Mouse (Mus musculus): ENCODE results near the gene Hspa2. TPM values are rescaled to one million over a fixed set of nuclear protein-coding genes. Genes with fewer than 3 reads are reported as not detected.

The Hspa2 gene
- polyA plus RNA-seq, 1 experiment from 2014 or later: 8.7 TPM

GRCm38 (mm10) chr12:76444862-76445261 lies 40.9 kb downstream of the Hspa2 start:
- ATAC-seq (ENCODE audit: low FRiP score, low read depth): no peak
- Histone ChIP-seq H3K27ac (replicated peaks) (no peak overlapping the region), H3K36me3 (no peaks in the 10 kb centered on the region), H3K9me3 (no peaks in the 10 kb centered on the region), H3K4me3 (no peak overlapping the region), H3K27me3 (no peaks in the 10 kb centered on the region), H3K9ac (no peak overlapping the region), H3K4me1 (replicated peaks) (no peaks in the 10 kb centered on the region), H3K4me2 (no peak overlapping the region)
- 81% methylated on average over 6 of the region's 6 CpGs for WGBS

GRCm38 (mm10) chr12:76446201-76446600 lies 42.2 kb downstream of the Hspa2 start:
- Histone ChIP-seq H3K4me1 (replicated peaks) (no peaks in the 10 kb centered on the region), H3K4me2 (no peak overlapping the region), H3K36me3 (no peaks in the 10 kb centered on the region), H3K27me3 (no peaks in the 10 kb centered on the region), H3K9me3 (no peaks in the 10 kb centered on the region), H3K4me3 (no peak overlapping the region), H3K27ac (replicated peaks) (no peak overlapping the region), H3K9ac (no peak overlapping the region)
- ATAC-seq (ENCODE audit: low FRiP score, low read depth): no peak
- WGBS: 79% methylated on average over 11 of the region's 11 CpGs

GRCm38 (mm10) chr12:76448127-76448526 lies 44.2 kb downstream of the Hspa2 start:
- 86% methylated on average over 6 of the region's 6 CpGs for WGBS
- Histone ChIP-seq H3K36me3 (no peaks in the 10 kb centered on the region), H3K9me3 (no peaks in the 10 kb centered on the region), H3K27me3 (no peaks in the 10 kb centered on the region), H3K27ac (replicated peaks) (no peak overlapping the region), H3K4me1 (replicated peaks) (no peaks in the 10 kb centered on the region), H3K4me2 (no peak overlapping the region), H3K9ac (no peak overlapping the region), H3K4me3 (no peak overlapping the region)
- no peak for ATAC-seq (ENCODE audit: low FRiP score, low read depth)

GRCm38 (mm10) chr12:76452203-76452602 lies 48.2 kb downstream of the Hspa2 start:
- H3K9ac ChIP-seq: no peak overlapping the region
- no peak overlapping the region for H3K27ac ChIP-seq (replicated peaks)
- no peak overlapping the region for H3K4me3 ChIP-seq
- no peak overlapping the region for H3K4me2 ChIP-seq
- ATAC-seq (ENCODE audit: low FRiP score, low read depth): no peak
- H3K4me1 ChIP-seq (replicated peaks): no peaks in the 10 kb centered on the region
- H3K9me3 ChIP-seq: no peaks in the 10 kb centered on the region
- no peaks in the 10 kb centered on the region for H3K36me3 ChIP-seq
- no peaks in the 10 kb centered on the region for H3K27me3 ChIP-seq
- 55% methylated on average over 2 of the region's 2 CpGs for WGBS

Other genes with a start within 250 kb of the Hspa2 start
- 0.21 and 0.51 TPM in 2 replicates for gene Esr2, start 226.9 kb upstream of the Hspa2 start, polyA plus RNA-seq (2015; fragmentation: Nextera tagmentation; extraction: Ambion mirVana)
- gene Tex21, start 157.4 kb upstream of the Hspa2 start, polyA plus RNA-seq (2015; fragmentation: Nextera tagmentation; extraction: Ambion mirVana): not detected in 2 replicates
- gene Mthfd1, start 148.9 kb upstream of the Hspa2 start, polyA plus RNA-seq (2015; fragmentation: Nextera tagmentation; extraction: Ambion mirVana): 33.1 and 34.1 TPM in 2 replicates
- 10.7 and 12.4 TPM in 2 replicates for gene Akap5, start 79.3 kb upstream of the Hspa2 start, polyA plus RNA-seq (2015; fragmentation: Nextera tagmentation; extraction: Ambion mirVana)
- gene Zbtb25, start 34.6 kb upstream of the Hspa2 start, polyA plus RNA-seq (2015; fragmentation: Nextera tagmentation; extraction: Ambion mirVana): 13.1 and 14.1 TPM in 2 replicates
- gene Zbtb1, start 33.9 kb upstream of the Hspa2 start, polyA plus RNA-seq (2015; fragmentation: Nextera tagmentation; extraction: Ambion mirVana): 3.7 and 3.9 TPM in 2 replicates
- 1.6 TPM in 2 replicates for gene Ppp1r36, start 13.4 kb downstream of the Hspa2 start, polyA plus RNA-seq (2015; fragmentation: Nextera tagmentation; extraction: Ambion mirVana)
- gene Plekhg3, start 126.7 kb downstream of the Hspa2 start, polyA plus RNA-seq (2015; fragmentation: Nextera tagmentation; extraction: Ambion mirVana): 2.1 and 2.3 TPM in 2 replicates

Data from hindbrain, embryonic 15.5 days (tissue).